Mouse (Mus musculus) heart, postnatal 10 days (tissue): ENCODE results near the gene Mastl. TPM values are rescaled to one million over a fixed set of nuclear protein-coding genes. Genes with fewer than 3 reads are reported as not detected.

Experiments
- DNase-seq, 2 experiments: peaks; one replicate each; pipeline ENCODE4 v3.0.0; 2021
- intact Hi-C: fragments of 180-260 bp; cut with DNase I; formaldehyde crosslinking; loops from one replicate; pipeline ENCODE4 v1.15.1; 2025
- total RNA-seq, 2 experiments: library from RNA; stranded (reverse); gene quantifications; 2 replicates each; pipeline ENCODE4 v1.2.3; 2021

Mastl gene
- total RNA-seq, 2 experiments from 2014 or later = 4.3 to 5.3 TPM

DNA sequence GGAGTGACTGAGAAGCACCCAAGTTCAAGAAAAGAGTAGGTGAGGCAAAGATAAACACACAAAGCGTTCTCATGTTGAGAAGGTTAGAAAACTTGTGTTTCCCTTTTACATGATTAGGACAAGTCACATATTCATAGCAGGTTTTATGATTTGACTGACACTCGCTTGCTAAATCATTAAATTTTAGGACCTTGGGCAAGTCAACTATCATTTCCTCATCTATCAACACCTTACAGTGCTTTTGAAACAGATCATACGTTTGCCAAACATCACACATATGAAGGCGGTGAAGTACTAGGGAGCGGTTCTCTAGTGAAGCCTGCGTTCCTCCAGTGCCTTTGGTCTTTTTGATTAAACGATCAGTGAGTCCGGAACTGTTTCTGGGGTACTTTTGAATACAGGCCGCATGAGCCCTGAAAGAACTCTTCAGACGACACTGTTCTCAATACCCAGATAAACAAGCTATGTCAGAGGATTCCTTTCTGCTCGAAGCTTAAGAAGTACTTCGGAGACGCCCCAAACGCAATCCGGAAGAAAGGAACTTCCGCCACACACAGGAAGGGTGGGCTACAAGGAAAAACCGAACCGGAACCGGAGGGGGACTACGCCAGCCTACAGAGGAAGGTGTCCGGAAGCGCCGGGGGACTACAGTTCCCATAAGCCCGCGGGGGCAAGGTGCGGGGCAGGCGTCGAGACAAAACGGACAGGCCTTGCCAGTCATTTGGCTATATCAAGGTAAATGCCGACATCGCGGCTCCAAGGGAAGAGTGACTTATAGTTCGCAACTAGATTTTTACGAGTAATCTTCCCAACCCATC, 88.1 kb downstream of the Mastl start, which contains the start of gene Acbd5:
Gene Acbd5 (plus strand): TSS at position 616 of the 818 bp plus-strand sequence.
- intact Hi-C loops = loop anchor here (2.0 to 5.0 kb wide), 3 partner anchors 27 to 170 kb away; partner anchors contain the start of genes Abi1 and Pdss1
- peak; percentile 96 to 97 for DNase-seq

Other genes starting within 250 kb of the Mastl start
- gene Abi1, start 115.8 kb downstream of the Mastl start, total RNA-seq = 10 to 100 TPM; 43.2 to 45.1 TPM
- gene Acbd5, start 87.9 kb downstream of the Mastl start, total RNA-seq = 10 to 100 TPM; 31.1 to 32.5 TPM
- 10 to 100 TPM; 69.2 to 72.5 TPM for gene Yme1l1, start 345 bp upstream of the Mastl start, total RNA-seq
- not detected for gene 4931423N10Rik, start 51.5 kb upstream of the Mastl start, total RNA-seq
- gene Nxph2, start 165.2 kb upstream of the Mastl start, total RNA-seq = not detected